Mouse (Mus musculus) T-helper 1 cell (primary cell): ENCODE data around the gene AI661453.
"Not testable (repeated sequence)": the region's sequence is repeated elsewhere in the genome, so short reads cannot be mapped to it uniquely, and the experiment has no call there.

Experiments used
- in situ Hi-C: fragments of 300-600 bp; cut with MboI, MseI; formaldehyde crosslinking; loops from one replicate; pipeline ENCODE4 v1.15.1; 2025; ENCODE audit warnings: high pct_unique_total_duplicates

AI661453 gene

GRCm38 (mm10) chr17:47436156-47436906 is at the start of gene AI661453:
Gene AI661453 (plus strand): TSS chr17:47436615.
- in situ Hi-C loops: no loop called here

GRCm38 (mm10) chr17:47386649-47387048 is 49.8 kb upstream of the AI661453 start:
- in situ Hi-C loops: no loop called here

GRCm38 (mm10) chr17:47394223-47394869 is 42.1 kb upstream of the AI661453 start:
- in situ Hi-C loops: no loop called here

- in situ Hi-C loops: no loop called here
Measured at GRCm38 (mm10) chr17:47395376-47395913, 41.0 kb upstream of the AI661453 start.

GRCm38 (mm10) chr17:47399091-47399490 is 37.3 kb upstream of the AI661453 start:
- in situ Hi-C loops: no loop called here

GRCm38 (mm10) chr17:47400451-47400850 is 36.0 kb upstream of the AI661453 start, which contains the start of gene Guca1a:
Gene Guca1a (minus strand): TSS chr17:47400584.
- in situ Hi-C loops: no loop called here

- in situ Hi-C loops: no loop called here
Measured at GRCm38 (mm10) chr17:47407717-47408557, 28.5 kb upstream of the AI661453 start.

GRCm38 (mm10) chr17:47408558-47408898 is 27.9 kb upstream of the AI661453 start:
- in situ Hi-C loops: no loop called here

GRCm38 (mm10) chr17:47409897-47410861 is 26.2 kb upstream of the AI661453 start:
- in situ Hi-C loops: not testable (repeated sequence)

GRCm38 (mm10) chr17:47420195-47420594 is 16.2 kb upstream of the AI661453 start:
- in situ Hi-C loops: no loop called here

- in situ Hi-C loops: no loop called here
Measured at GRCm38 (mm10) chr17:47421566-47421965, 14.8 kb upstream of the AI661453 start.

GRCm38 (mm10) chr17:47422616-47423015 is 13.8 kb upstream of the AI661453 start:
- in situ Hi-C loops: not testable (repeated sequence)

GRCm38 (mm10) chr17:47424186-47424585 is 12.2 kb upstream of the AI661453 start:
- in situ Hi-C loops: no loop called here

- in situ Hi-C loops: no loop called here
Measured at GRCm38 (mm10) chr17:47427316-47427715, 9.1 kb upstream of the AI661453 start.

GRCm38 (mm10) chr17:47428831-47429304 is 7.5 kb upstream of the AI661453 start:
- in situ Hi-C loops: no loop called here

GRCm38 (mm10) chr17:47430815-47431214 is 5.6 kb upstream of the AI661453 start:
- in situ Hi-C loops: no loop called here

- in situ Hi-C loops: no loop called here
Measured at GRCm38 (mm10) chr17:47436907-47437547, 612 bp downstream of the AI661453 start, which contains the start of gene 1700001C19Rik. Gene 1700001C19Rik (minus strand): TSS chr17:47437376.

GRCm38 (mm10) chr17:47438611-47439010 is 2.2 kb downstream of the AI661453 start:
- in situ Hi-C loops: no loop called here

GRCm38 (mm10) chr17:47439396-47440028 is 3.1 kb downstream of the AI661453 start:
- in situ Hi-C loops: no loop called here
